Mouse (Mus musculus) liver (tissue): ENCODE data around the gene Arl8a.

Source experiments
- DNase-seq: peaks from one replicate; pipeline ENCODE4 v3.0.0-alpha.2; 2020; ENCODE audit warnings: mixed read lengths

Arl8a gene

DNA sequence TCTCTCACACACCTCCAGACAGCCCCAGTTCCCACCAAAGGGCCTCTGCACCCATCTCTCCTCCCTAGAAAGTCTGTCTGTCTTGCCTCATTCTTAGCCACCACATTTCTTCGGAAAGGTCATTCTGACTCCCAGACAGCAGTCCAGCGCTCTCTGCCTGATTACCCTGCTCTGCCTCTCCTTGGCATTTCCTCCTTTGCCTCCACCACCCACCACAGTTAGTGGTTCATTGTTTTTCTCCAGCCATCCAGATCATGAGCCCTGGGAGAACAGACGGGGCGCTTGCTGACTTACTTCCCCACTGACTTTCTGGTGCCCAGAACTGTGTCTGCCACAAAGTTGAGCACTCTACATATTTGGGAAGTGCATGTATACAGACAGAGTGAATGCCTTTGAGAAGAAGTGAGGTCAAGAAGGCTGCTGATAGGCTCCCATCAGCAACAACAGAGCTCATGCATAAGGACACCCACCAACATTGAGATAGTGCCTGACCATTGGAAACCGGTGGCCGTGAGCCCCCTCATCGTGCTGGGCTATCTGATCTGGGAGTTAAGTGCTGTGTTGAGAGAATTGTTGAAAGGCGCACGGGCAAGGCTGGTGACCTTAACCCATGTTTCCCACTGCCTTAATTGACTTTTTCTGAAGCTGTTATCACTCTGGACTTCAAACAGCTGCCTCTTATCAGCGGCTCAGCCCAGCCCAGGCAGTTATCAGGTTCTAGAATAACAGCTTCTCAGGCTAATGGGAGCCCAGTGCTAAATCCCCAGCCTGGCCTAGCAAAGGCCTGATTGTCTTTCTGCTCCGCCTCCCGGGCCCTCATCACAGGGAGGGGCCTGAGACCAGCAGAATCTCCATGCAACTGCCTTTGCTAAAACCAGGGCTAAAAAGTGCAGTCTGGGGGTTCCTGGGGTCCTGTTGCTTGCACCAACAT, 57.8 kb downstream of the Arl8a start:
- peak; percentile 76 for DNase-seq

DNA sequence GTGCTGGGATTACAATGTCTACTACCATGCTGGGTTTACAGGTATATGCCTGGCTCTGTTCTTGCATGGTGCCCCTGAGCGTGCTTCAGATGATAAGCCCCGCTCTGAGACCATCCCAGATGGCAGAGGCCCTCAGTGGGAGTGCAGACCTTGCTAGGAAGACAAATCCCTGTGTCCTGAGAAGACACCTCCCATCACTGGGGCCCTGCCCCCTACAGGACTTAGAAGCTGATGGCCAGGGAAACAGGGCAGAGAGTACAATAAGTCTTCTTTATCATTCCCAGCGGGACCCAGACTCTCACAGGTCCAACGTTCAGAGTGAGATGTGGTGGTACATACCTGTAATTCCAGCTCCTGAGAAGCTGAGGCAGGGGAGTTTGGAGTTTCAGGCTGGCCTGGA, 58.6 kb downstream of the Arl8a start:
- DNase-seq: peak; percentile 18
